Mouse (Mus musculus): Measurements from ENCODE around the gene Elfn1.

DNA sequence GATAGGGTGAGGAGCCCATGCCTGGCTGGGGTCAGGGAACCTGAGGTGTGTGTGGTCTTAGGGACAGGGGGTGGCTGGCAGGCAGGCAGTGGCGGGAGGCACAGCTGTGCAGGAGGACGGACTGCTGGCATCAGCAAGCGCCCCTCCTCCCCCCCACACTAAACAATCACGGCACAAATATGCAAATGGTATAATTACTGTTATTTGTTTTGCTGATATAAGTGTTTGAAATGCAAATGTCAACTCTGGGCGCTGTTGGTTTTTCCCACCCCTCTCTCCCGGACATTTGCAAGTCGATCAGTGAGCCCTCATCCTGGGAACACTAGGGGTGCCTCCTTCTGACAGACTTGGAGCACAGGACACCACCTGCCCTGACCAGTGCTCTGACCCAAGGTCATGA lies 37.0 kb downstream of the Elfn1 start:
- TF ChIP-seq POLR2A (IDR thresholded peaks at IDR 0.05; ENCODE audit: insufficient read depth, low read depth, low read length) (no peak), CTCF (IDR thresholded peaks at IDR 0.05; ENCODE audit: insufficient read depth, low read depth, low read length) (no peak)

Data from olfactory bulb, adult 2 months (tissue).